Mouse (Mus musculus): ENCODE measurements around the gene Btbd3. TPM values are rescaled to one million over a fixed set of nuclear protein-coding genes. Genes with fewer than 3 reads are reported as not detected.

Btbd3 gene
- polyA plus RNA-seq, 1 experiment from 2014 or later = 17.3 TPM

DNA sequence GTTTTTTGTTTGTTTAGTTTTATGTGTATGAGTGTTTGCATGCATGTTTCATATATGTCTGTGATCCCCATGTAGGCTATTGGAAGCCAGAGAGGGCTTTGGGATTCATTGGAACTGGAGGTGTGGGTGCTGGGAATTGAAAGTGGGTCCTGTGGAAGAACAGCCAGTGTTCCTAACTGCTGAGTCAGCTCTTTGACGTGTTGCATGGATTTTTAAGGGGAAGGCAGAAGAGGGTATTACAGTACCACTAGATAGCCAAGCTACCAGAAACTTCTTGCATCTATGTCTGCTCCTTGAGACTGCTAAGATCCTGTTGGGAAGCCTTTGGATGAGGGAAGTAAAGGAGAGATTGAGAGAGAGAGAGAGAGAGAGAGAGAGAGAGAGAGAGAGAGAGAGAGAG lies 82.2 kb downstream of the Btbd3 start:
- no peak for DNase-seq (ENCODE audit: low spot score)
- WGBS = 68% methylated on average over 1 of the region's 1 CpGs
- Histone ChIP-seq H3K9me3 (replicated peaks) (no peaks in the 10 kb centered on the region), H3K36me3 (no peaks in the 10 kb centered on the region), H3K27me3 (ENCODE audit: low read depth, poor library complexity, severe bottlenecking) (no peaks in the 10 kb centered on the region), H3K4me1 (no peaks in the 10 kb centered on the region), H3K27ac (replicated peaks) (no peak overlapping the region), H3K4me3 (no peak overlapping the region)

GRCm38 (mm10) chr2:138355366-138355765 lies 99.0 kb downstream of the Btbd3 start:
- H3K36me3 ChIP-seq = no peaks in the 10 kb centered on the region
- H3K9me3 ChIP-seq (replicated peaks) = no peaks in the 10 kb centered on the region
- no peak for DNase-seq (ENCODE audit: low spot score)
- 92% methylated on average over 3 of the region's 3 CpGs for WGBS
- no peak overlapping the region for H3K4me3 ChIP-seq
- H3K4me1 ChIP-seq = no peaks in the 10 kb centered on the region
- H3K27me3 ChIP-seq (ENCODE audit: low read depth, poor library complexity, severe bottlenecking) = no peaks in the 10 kb centered on the region
- no peak overlapping the region for H3K27ac ChIP-seq (replicated peaks)

GRCm38 (mm10) chr2:138362474-138362873 lies 106.1 kb downstream of the Btbd3 start:
- Histone ChIP-seq H3K9me3 (replicated peaks) (no peaks in the 10 kb centered on the region), H3K27ac (replicated peaks) (peak overlapping the region; percentile 53), H3K4me1 (peaks cover 12% of the 10 kb centered on the region), H3K36me3 (no peaks in the 10 kb centered on the region), H3K4me3 (no peak overlapping the region), H3K27me3 (ENCODE audit: low read depth, poor library complexity, severe bottlenecking) (no peaks in the 10 kb centered on the region)
- peak; percentile 12 for DNase-seq (ENCODE audit: low spot score)
- WGBS = 28% methylated on average over 5 of the region's 5 CpGs

DNA sequence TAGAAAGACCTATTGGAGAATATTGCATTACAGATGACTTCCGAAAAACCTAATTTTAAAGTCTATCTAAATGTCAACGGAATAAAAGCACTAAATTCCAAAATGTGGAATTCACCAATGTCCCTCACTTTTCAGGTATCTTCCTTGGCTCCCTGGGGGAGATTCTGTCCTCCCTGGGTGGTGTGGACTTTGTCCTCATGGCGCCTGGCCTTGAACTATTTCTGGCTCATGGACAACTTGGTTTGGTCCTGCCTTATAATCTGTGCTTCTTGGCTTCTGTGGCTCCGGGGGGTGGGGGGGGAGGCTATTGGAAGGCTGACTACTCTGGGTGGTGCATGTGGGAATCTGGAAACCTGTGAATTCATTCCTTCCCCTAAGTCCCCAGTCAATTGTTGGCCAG lies 109.0 kb downstream of the Btbd3 start:
- DNase-seq (ENCODE audit: low spot score) = no peak
- no peaks in the 10 kb centered on the region for H3K27me3 ChIP-seq (ENCODE audit: low read depth, poor library complexity, severe bottlenecking)
- no peaks in the 10 kb centered on the region for H3K9me3 ChIP-seq (replicated peaks)
- H3K4me3 ChIP-seq = no peak overlapping the region
- H3K4me1 ChIP-seq = peaks cover 12% of the 10 kb centered on the region
- no peaks in the 10 kb centered on the region for H3K36me3 ChIP-seq
- H3K27ac ChIP-seq (replicated peaks) = no peak overlapping the region
- 83% methylated on average over 4 of the region's 4 CpGs for WGBS

DNA sequence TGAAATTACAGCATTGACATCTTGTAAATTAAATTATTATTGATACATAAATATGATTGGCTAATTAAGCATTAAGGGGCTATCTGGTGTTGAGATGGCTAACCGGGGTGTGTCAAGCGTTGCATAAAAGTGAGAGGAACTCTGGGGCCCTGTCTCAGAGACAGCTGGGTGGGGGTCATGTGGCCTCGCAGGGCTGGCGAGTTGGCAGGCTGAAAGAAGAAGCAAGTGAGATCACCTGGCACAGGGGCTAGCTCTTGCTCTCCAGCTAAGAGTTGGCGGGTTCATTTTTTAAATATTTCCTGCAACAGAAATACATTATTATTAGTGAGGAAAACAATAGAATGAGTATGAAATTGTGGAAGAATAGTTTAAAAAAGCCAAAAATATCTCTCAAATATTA lies 118.2 kb downstream of the Btbd3 start:
- Histone ChIP-seq H3K9me3 (replicated peaks) (no peaks in the 10 kb centered on the region), H3K4me3 (no peak overlapping the region), H3K27ac (replicated peaks) (no peak overlapping the region), H3K4me1 (no peaks in the 10 kb centered on the region), H3K36me3 (no peaks in the 10 kb centered on the region), H3K27me3 (ENCODE audit: low read depth, poor library complexity, severe bottlenecking) (no peaks in the 10 kb centered on the region)
- WGBS = 95% methylated on average over 5 of the region's 5 CpGs
- DNase-seq (ENCODE audit: low spot score) = no peak

GRCm38 (mm10) chr2:138378855-138379254 lies 122.5 kb downstream of the Btbd3 start:
- Histone ChIP-seq H3K27ac (replicated peaks) (no peak overlapping the region), H3K27me3 (ENCODE audit: low read depth, poor library complexity, severe bottlenecking) (no peaks in the 10 kb centered on the region), H3K4me1 (no peaks in the 10 kb centered on the region), H3K4me3 (no peak overlapping the region), H3K9me3 (replicated peaks) (no peaks in the 10 kb centered on the region), H3K36me3 (no peaks in the 10 kb centered on the region)
- DNase-seq (ENCODE audit: low spot score) = no peak

DNA sequence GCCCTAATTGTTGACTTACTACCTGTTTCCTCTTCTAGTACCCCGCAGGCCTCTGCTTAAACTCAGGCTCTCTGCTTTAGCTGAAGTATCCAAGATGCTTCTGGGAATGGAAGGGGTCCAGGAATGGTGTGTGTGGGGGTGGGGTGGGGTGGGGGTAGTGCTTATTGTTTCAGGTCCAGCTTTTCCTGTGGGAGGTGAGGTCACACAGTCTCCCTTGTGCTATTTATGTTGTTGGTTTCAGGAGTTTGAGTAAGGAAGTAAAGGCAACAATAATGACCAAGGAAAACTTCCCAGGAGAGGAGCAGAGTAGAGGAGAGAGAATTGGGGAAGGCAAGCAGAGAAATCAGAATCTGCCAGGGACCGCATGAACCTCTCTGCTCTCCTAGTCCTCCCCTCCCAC lies 128.4 kb downstream of the Btbd3 start:
- no peaks in the 10 kb centered on the region for H3K4me1 ChIP-seq
- H3K36me3 ChIP-seq = no peaks in the 10 kb centered on the region
- WGBS = 84% methylated on average over 2 of the region's 2 CpGs
- no peak overlapping the region for H3K27ac ChIP-seq (replicated peaks)
- DNase-seq (ENCODE audit: low spot score) = no peak
- H3K27me3 ChIP-seq (ENCODE audit: low read depth, poor library complexity, severe bottlenecking) = no peaks in the 10 kb centered on the region
- H3K9me3 ChIP-seq (replicated peaks) = no peaks in the 10 kb centered on the region
- no peak overlapping the region for H3K4me3 ChIP-seq

DNA sequence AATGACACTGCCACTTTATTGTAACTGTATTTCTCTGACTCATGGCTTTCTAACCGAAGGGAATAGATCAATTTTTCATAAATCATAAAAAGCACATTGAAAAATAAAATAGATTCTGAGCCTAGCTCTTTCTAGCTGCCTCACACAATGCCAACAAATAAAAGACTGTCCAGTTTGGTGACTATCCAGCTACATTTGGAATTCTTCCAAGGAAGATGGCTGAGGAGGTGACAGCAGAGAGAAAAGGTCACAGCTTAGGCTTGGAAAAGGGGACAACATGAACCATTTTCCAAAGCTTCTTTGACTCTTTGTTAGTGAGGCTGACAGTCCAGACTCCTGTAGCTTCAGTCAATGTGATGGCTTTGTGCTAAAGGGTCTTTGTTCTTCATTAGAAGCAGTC lies 132.2 kb downstream of the Btbd3 start:
- 78% methylated on average over 1 of the region's 1 CpGs for WGBS
- Histone ChIP-seq H3K27me3 (ENCODE audit: low read depth, poor library complexity, severe bottlenecking) (no peaks in the 10 kb centered on the region), H3K4me1 (no peaks in the 10 kb centered on the region), H3K27ac (replicated peaks) (no peak overlapping the region), H3K4me3 (no peak overlapping the region), H3K36me3 (no peaks in the 10 kb centered on the region), H3K9me3 (replicated peaks) (no peaks in the 10 kb centered on the region)
- DNase-seq (ENCODE audit: low spot score) = no peak

GRCm38 (mm10) chr2:138403046-138403445 lies 146.7 kb downstream of the Btbd3 start:
- 67% methylated on average over 5 of the region's 5 CpGs for WGBS
- H3K9me3 ChIP-seq (replicated peaks) = no peaks in the 10 kb centered on the region

GRCm38 (mm10) chr2:138405753-138406528 lies 149.6 kb downstream of the Btbd3 start:
- peaks cover 12% of the 10 kb centered on the region for H3K4me1 ChIP-seq
- H3K9me3 ChIP-seq (replicated peaks) = no peaks in the 10 kb centered on the region
- H3K4me3 ChIP-seq = no peak overlapping the region
- H3K27ac ChIP-seq (replicated peaks) = 0 out of 2 replicates have a peak overlapping the region, but pooled peaks have one; percentile 42
- H3K36me3 ChIP-seq = no peaks in the 10 kb centered on the region
- no peaks in the 10 kb centered on the region for H3K27me3 ChIP-seq (ENCODE audit: low read depth, poor library complexity, severe bottlenecking)
- peak; percentile 35 for DNase-seq (ENCODE audit: low spot score)
- 28% methylated on average over 4 of the region's 4 CpGs for WGBS

More at GRCm38 (mm10) chr2:138403046-138403445, 146.7 kb downstream of the Btbd3 start:
- H3K4me1 ChIP-seq = peaks cover 12% of the 10 kb centered on the region
- DNase-seq (ENCODE audit: low spot score) = no peak
- no peak overlapping the region for H3K27ac ChIP-seq (replicated peaks)
- no peaks in the 10 kb centered on the region for H3K36me3 ChIP-seq
- no peaks in the 10 kb centered on the region for H3K27me3 ChIP-seq (ENCODE audit: low read depth, poor library complexity, severe bottlenecking)
- H3K4me3 ChIP-seq = no peak overlapping the region

DNA sequence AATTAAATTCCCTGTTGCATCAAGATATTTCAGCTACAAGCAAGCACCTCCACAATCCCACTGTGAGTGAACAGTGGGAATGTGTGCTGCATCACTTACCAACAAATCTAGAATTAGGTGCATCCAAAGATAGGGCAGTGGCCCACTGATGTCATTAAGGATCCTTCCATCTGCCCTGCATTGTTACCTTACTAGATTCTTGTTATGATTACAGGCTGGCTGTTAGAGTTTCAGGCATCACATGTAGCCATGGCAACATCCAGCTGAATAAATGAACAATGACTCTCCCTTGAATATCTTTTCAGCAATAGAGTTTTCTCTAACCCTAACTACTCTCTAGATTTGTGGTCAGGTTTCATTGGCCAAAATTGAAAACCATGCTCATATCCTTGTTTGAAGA lies 150.3 kb downstream of the Btbd3 start:
- Histone ChIP-seq H3K27me3 (ENCODE audit: low read depth, poor library complexity, severe bottlenecking) (no peaks in the 10 kb centered on the region), H3K9me3 (replicated peaks) (no peaks in the 10 kb centered on the region), H3K36me3 (no peaks in the 10 kb centered on the region), H3K27ac (replicated peaks) (no peak overlapping the region), H3K4me3 (no peak overlapping the region), H3K4me1 (peaks cover 12% of the 10 kb centered on the region)
- no peak for DNase-seq (ENCODE audit: low spot score)

DNA sequence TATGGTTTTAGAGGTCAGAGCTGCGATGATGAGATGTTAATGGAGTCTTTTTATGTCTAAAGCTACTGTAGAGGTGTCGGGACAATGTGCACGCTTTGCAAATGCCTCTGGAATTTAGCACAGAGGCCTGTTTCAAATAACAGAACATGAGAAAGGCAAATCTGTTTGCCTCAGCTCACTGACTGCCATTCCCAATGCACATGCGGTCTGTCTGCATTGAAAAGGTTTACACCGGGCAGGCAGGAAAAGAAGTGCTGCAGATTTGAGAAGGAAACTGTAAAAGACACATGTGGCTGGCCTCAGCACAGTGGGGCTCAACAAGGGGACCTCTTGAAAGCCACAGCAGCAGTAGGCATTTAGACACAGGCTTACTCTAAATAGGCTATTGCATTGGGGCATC lies 156.2 kb downstream of the Btbd3 start:
- Histone ChIP-seq H3K36me3 (no peaks in the 10 kb centered on the region), H3K27me3 (ENCODE audit: low read depth, poor library complexity, severe bottlenecking) (no peaks in the 10 kb centered on the region), H3K4me3 (no peak overlapping the region), H3K27ac (replicated peaks) (no peak overlapping the region), H3K4me1 (peaks cover 6% of the 10 kb centered on the region; the same call in 1 of the 2 replicates), H3K9me3 (replicated peaks) (no peaks in the 10 kb centered on the region)
- DNase-seq (ENCODE audit: low spot score) = no peak
- WGBS = 71% methylated on average over 5 of the region's 5 CpGs

- Histone ChIP-seq H3K36me3 (no peaks in the 10 kb centered on the region), H3K27ac (replicated peaks) (no peak overlapping the region), H3K9me3 (replicated peaks) (no peaks in the 10 kb centered on the region), H3K4me3 (no peak overlapping the region), H3K27me3 (ENCODE audit: low read depth, poor library complexity, severe bottlenecking) (no peaks in the 10 kb centered on the region), H3K4me1 (peaks cover 3% of the 10 kb centered on the region; the same call in 1 of the 2 replicates)
- DNase-seq (ENCODE audit: low spot score) = no peak
- WGBS = 87% methylated on average over 2 of the region's 2 CpGs
Measured at GRCm38 (mm10) chr2:138422321-138422720, 166.0 kb downstream of the Btbd3 start.
